Mouse (Mus musculus) ES-E14 (cell line): ENCODE results near the gene Popdc2. TPM values are rescaled to one million over a fixed set of nuclear protein-coding genes. Genes with fewer than 3 reads are reported as not detected.
"Not testable (repeated sequence)": the region's sequence is repeated elsewhere in the genome, so short reads cannot be mapped to it uniquely, and the experiment has no call there.

Experiments used
- DNase-seq: peaks from one replicate; pipeline ENCODE4 v3.0.0-alpha.2; 2013; ENCODE audit warnings: low read depth, low spot score
- H3K27ac ChIP-seq: 2 replicates; pipeline ENCODE4 v1.5.1; 2012; ENCODE audit warnings: low read depth, mild to moderate bottlenecking, low read length, moderate library complexity, mixed read lengths; ENCODE audit not compliant: poor library complexity, insufficient read depth, severe bottlenecking
- H3K36me3 ChIP-seq: 2 replicates; pipeline ENCODE4 v1.6.1; 2012; ENCODE audit warnings: mild to moderate bottlenecking, low read length, moderate library complexity, mixed read lengths; ENCODE audit not compliant: control insufficient read depth, poor library complexity, insufficient read depth, severe bottlenecking
- H3K4me1 ChIP-seq, 2 experiments: fragments of 150-350 bp in 1 of 2; sonication (generic) in 1 of 2; 2 replicates each; pipeline ENCODE4 v1.6.1; 2012; ENCODE audit warnings: low read length in 2 of 2, mild to moderate bottlenecking in 1 of 2, mixed read lengths in 1 of 2; ENCODE audit not compliant: control insufficient read depth in 2 of 2, insufficient read depth in 2 of 2, poor library complexity in 1 of 2
- H3K4me3 ChIP-seq, 2 experiments: fragments of 150-350 bp in 1 of 2; sonication (generic) in 1 of 2; 2 replicates each; pipeline ENCODE4 v1.5.1; 2012; ENCODE audit warnings: low read length in 2 of 2, low read depth in 1 of 2, mild to moderate bottlenecking in 1 of 2, mixed read lengths in 1 of 2; ENCODE audit not compliant: insufficient read depth in 1 of 2, poor library complexity in 1 of 2, severe bottlenecking in 1 of 2
- H3K9ac ChIP-seq: 2 replicates; pipeline ENCODE4 v1.6.1; 2012; ENCODE audit warnings: low read depth, mild to moderate bottlenecking, low read length, mixed read lengths; ENCODE audit not compliant: poor library complexity, insufficient read depth, severe bottlenecking
- H3K9me3 ChIP-seq: fragments of 150-350 bp; sonication (generic); 2 replicates; pipeline ENCODE4 v1.6.1; 2012; ENCODE audit warnings: low read depth, mild to moderate bottlenecking, low read length; ENCODE audit not compliant: control insufficient read depth, insufficient read depth
- CHD2 ChIP-seq: IDR thresholded peaks from 2 replicates; pipeline ENCODE4 v1.6.1; 2014; ENCODE audit warnings: mild to moderate bottlenecking, low read depth, low read length, inconsistent platforms
- HCFC1 ChIP-seq: IDR thresholded peaks from 2 replicates; pipeline ENCODE4 v1.6.1; 2012; ENCODE audit warnings: low read length, inconsistent platforms, borderline replicate concordance; ENCODE audit not compliant: insufficient read depth
- MAFK ChIP-seq: IDR thresholded peaks from 2 replicates; pipeline ENCODE4 v1.6.1; 2014; ENCODE audit warnings: mild to moderate bottlenecking, low read depth, low read length, inconsistent platforms; ENCODE audit not compliant: insufficient read depth
- ZC3H11A ChIP-seq: IDR thresholded peaks from 2 replicates; pipeline ENCODE4 v1.6.1; 2012; ENCODE audit warnings: low read depth, mild to moderate bottlenecking, inconsistent platforms, low read length, borderline replicate concordance
- ZNF384 ChIP-seq: IDR thresholded peaks from 2 replicates; pipeline ENCODE4 v1.6.1; 2012; ENCODE audit warnings: low read depth, low read length, inconsistent platforms
- in situ Hi-C, 2 experiments: fragments of 600-800 bp; cut with MboI; formaldehyde crosslinking; loops; one replicate each; pipeline ENCODE4 v1.15.1; 2025; ENCODE audit warnings: low sequenced_read_pairs in 2 of 2, inconsistent platforms in 1 of 2; ENCODE audit not compliant: unreplicated experiment in 2 of 2
- total RNA-seq: library from RNA; depleted of rRNA; stranded (reverse); fragments of 300-350 nt; gene quantifications from 2 replicates; pipeline ENCODE4 v1.2.3, GENCODE M21; 2012

The Popdc2 gene
- total RNA-seq, 1 experiment = 0.49 TPM

- Histone ChIP-seq H3K36me3 (no peaks in the 10 kb centered on the region), H3K9me3 (no peaks in the 10 kb centered on the region), H3K4me3 (no peak overlapping the region), H3K4me1 (no peaks in the 10 kb centered on the region), H3K9ac (no peak overlapping the region), H3K27ac (no peak overlapping the region)
- in situ Hi-C loops = loop anchor here in 1 of 2 experiments (25.0 kb wide), 1 partner anchor 735 kb away; no protein-coding TSS in a partner anchor
- no peak for DNase-seq
- TF ChIP-seq CHD2 = no peak
Observed at GRCm38 (mm10) chr16:38326778-38327397, 35.1 kb upstream of the Popdc2 start.

GRCm38 (mm10) chr16:38329340-38329739 lies 32.7 kb upstream of the Popdc2 start:
- Histone ChIP-seq H3K9me3 (no peaks in the 10 kb centered on the region), H3K36me3 (no peaks in the 10 kb centered on the region), H3K27ac (no peak overlapping the region), H3K4me3 (no peak overlapping the region), H3K4me1 (no peaks in the 10 kb centered on the region), H3K9ac (no peak overlapping the region)
- DNase-seq = no peak
- in situ Hi-C loops = loop anchor here in 1 of 2 experiments (25.0 kb wide), 1 partner anchor 733 kb away; no protein-coding TSS in a partner anchor
- TF ChIP-seq HCFC1 (no peak), CHD2 (no peak), ZNF384 (no peak), ZC3H11A (no peak), MAFK (no peak)

- H3K4me1 ChIP-seq = no peaks in the 10 kb centered on the region
- H3K9me3 ChIP-seq = no peaks in the 10 kb centered on the region
- TF ChIP-seq ZNF384 = no peak
- no peak for TF ChIP-seq ZC3H11A
- no peak for TF ChIP-seq MAFK
- in situ Hi-C loops = loop anchor here in 1 of 2 experiments (25.0 kb wide), 1 partner anchor 728 kb away; no protein-coding TSS in a partner anchor
- H3K36me3 ChIP-seq = no peaks in the 10 kb centered on the region
- H3K4me3 ChIP-seq = no peak overlapping the region
- no peak overlapping the region for H3K9ac ChIP-seq
- DNase-seq = peak; percentile 55
- H3K27ac ChIP-seq = no peak overlapping the region
Observed at GRCm38 (mm10) chr16:38334431-38334830, 27.6 kb upstream of the Popdc2 start.

GRCm38 (mm10) chr16:38338077-38338476 lies 23.9 kb upstream of the Popdc2 start:
- DNase-seq, H3K9me3 ChIP-seq, H3K4me3 ChIP-seq, H3K27ac ChIP-seq, H3K9ac ChIP-seq, H3K36me3 ChIP-seq, H3K4me1 ChIP-seq: not testable (repeated sequence)
- in situ Hi-C loops = loop anchor here in 1 of 2 experiments (25.0 kb wide), 1 partner anchor 724 kb away; no protein-coding TSS in a partner anchor
- TF ChIP-seq ZNF384 = peak; percentile 71
